Mouse (Mus musculus) CD4-positive helper T cell, adult 2 months (primary cell): Measurements from ENCODE around the gene Baz1a.

Experiments used
- DNase-seq: peaks from one replicate; pipeline ENCODE4 v3.0.0-alpha.2; 2012; ENCODE audit warnings: low read depth, missing footprints, low spot score

Gene Baz1a

GRCm38 (mm10) chr12:54859531-54859930, 154.6 kb downstream of the Baz1a start:
- no peak for DNase-seq

GRCm38 (mm10) chr12:54850551-54850950, 163.6 kb downstream of the Baz1a start:
- DNase-seq = no peak

- DNase-seq = no peak
Observed at GRCm38 (mm10) chr12:54844415-54844814, 169.7 kb downstream of the Baz1a start.
